Mouse (Mus musculus) R1 (cell line): ENCODE data around the gene Asic2.

Source experiments
- DNase-seq: peaks from one replicate; pipeline ENCODE4 v3.0.0-alpha.2; 2018; ENCODE audit warnings: low read depth, low spot score

Gene Asic2

GRCm38 (mm10) chr11:81014776-81015175, 953.5 kb downstream of the Asic2 start:
- DNase-seq, result no peak

GRCm38 (mm10) chr11:81013501-81013900, 954.8 kb downstream of the Asic2 start:
- DNase-seq, result no peak

- DNase-seq, result no peak
Measured at GRCm38 (mm10) chr11:81010766-81011165, 957.5 kb downstream of the Asic2 start.

GRCm38 (mm10) chr11:81009366-81009765, 958.9 kb downstream of the Asic2 start:
- DNase-seq, result no peak

- peak; percentile 47 for DNase-seq
Measured at GRCm38 (mm10) chr11:81005831-81006230, 962.4 kb downstream of the Asic2 start.

GRCm38 (mm10) chr11:81002769-81003430, 965.4 kb downstream of the Asic2 start:
- peak; percentile 5 for DNase-seq

GRCm38 (mm10) chr11:80995621-80996020, 972.6 kb downstream of the Asic2 start:
- no peak for DNase-seq

GRCm38 (mm10) chr11:80983530-80983929, 984.7 kb downstream of the Asic2 start:
- no peak for DNase-seq

GRCm38 (mm10) chr11:80976239-80976855, 991.9 kb downstream of the Asic2 start:
- DNase-seq, result no peak

GRCm38 (mm10) chr11:80974616-80975015, 993.6 kb downstream of the Asic2 start:
- DNase-seq, result no peak

GRCm38 (mm10) chr11:80973976-80974375, 994.3 kb downstream of the Asic2 start:
- DNase-seq, result no peak

- no peak for DNase-seq
Measured at GRCm38 (mm10) chr11:80973273-80973672, 995.0 kb downstream of the Asic2 start.

- DNase-seq, result peak; percentile 76
Measured at GRCm38 (mm10) chr11:80967544-80967943, 1000.7 kb downstream of the Asic2 start.

- DNase-seq, result peak; percentile 64
Measured at GRCm38 (mm10) chr11:80966040-80966439, 1002.2 kb downstream of the Asic2 start.

- DNase-seq, result no peak
Measured at GRCm38 (mm10) chr11:80961326-80961725, 1006.9 kb downstream of the Asic2 start.

GRCm38 (mm10) chr11:80958086-80958671, 1010.1 kb downstream of the Asic2 start:
- DNase-seq, result no peak

GRCm38 (mm10) chr11:80955915-80956314, 1012.3 kb downstream of the Asic2 start:
- no peak for DNase-seq

- no peak for DNase-seq
Measured at GRCm38 (mm10) chr11:80954147-80954546, 1014.1 kb downstream of the Asic2 start.

GRCm38 (mm10) chr11:80949068-80949738, 1019.1 kb downstream of the Asic2 start:
- no peak for DNase-seq

- no peak for DNase-seq
Measured at GRCm38 (mm10) chr11:80948103-80948502, 1020.2 kb downstream of the Asic2 start.

- DNase-seq, result no peak
Measured at GRCm38 (mm10) chr11:80946163-80946562, 1022.1 kb downstream of the Asic2 start.

- DNase-seq, result no peak
Measured at GRCm38 (mm10) chr11:80923286-80923951, 1044.8 kb downstream of the Asic2 start.
